Mouse (Mus musculus) right cerebral cortex, postnatal 25 days (tissue): ENCODE measurements around the gene Enox1.
A peak's percentile ranks its signal among the peaks of the same experiment; 100 is the strongest.

Experiments
- DNase-seq: peaks from one replicate; pipeline ENCODE4 v3.0.0; 2022

Enox1 gene

GRCm38 (mm10) chr14:77632466-77633171, 476.1 kb downstream of the Enox1 start:
- no peak for DNase-seq

GRCm38 (mm10) chr14:77633172-77633542, 476.6 kb downstream of the Enox1 start:
- no peak for DNase-seq

- DNase-seq: peak; percentile 59
Measured at GRCm38 (mm10) chr14:77636931-77637330, 480.4 kb downstream of the Enox1 start.

GRCm38 (mm10) chr14:77638148-77638547, 481.6 kb downstream of the Enox1 start:
- DNase-seq: no peak

GRCm38 (mm10) chr14:77638616-77639015, 482.1 kb downstream of the Enox1 start:
- no peak for DNase-seq

- DNase-seq: no peak
Measured at GRCm38 (mm10) chr14:77639586-77639985, 483.0 kb downstream of the Enox1 start.

- DNase-seq: no peak
Measured at GRCm38 (mm10) chr14:77642314-77642713, 485.8 kb downstream of the Enox1 start.

- no peak for DNase-seq
Measured at GRCm38 (mm10) chr14:77646196-77646595, 489.6 kb downstream of the Enox1 start.

GRCm38 (mm10) chr14:77647017-77647416, 490.5 kb downstream of the Enox1 start:
- DNase-seq: no peak

- DNase-seq: no peak
Measured at GRCm38 (mm10) chr14:77648305-77648704, 491.7 kb downstream of the Enox1 start.

- DNase-seq: no peak
Measured at GRCm38 (mm10) chr14:77658739-77659138, 502.2 kb downstream of the Enox1 start.

- DNase-seq: no peak
Measured at GRCm38 (mm10) chr14:77662273-77662672, 505.7 kb downstream of the Enox1 start.

- DNase-seq: no peak
Measured at GRCm38 (mm10) chr14:77662994-77663393, 506.4 kb downstream of the Enox1 start.

GRCm38 (mm10) chr14:77668096-77668495, 511.5 kb downstream of the Enox1 start:
- DNase-seq: no peak

GRCm38 (mm10) chr14:77669494-77669893, 512.9 kb downstream of the Enox1 start:
- DNase-seq: no peak

- DNase-seq: no peak
Measured at GRCm38 (mm10) chr14:77670945-77671344, 514.4 kb downstream of the Enox1 start.

GRCm38 (mm10) chr14:77671961-77672360, 515.4 kb downstream of the Enox1 start:
- DNase-seq: no peak

GRCm38 (mm10) chr14:77673138-77673537, 516.6 kb downstream of the Enox1 start:
- no peak for DNase-seq

GRCm38 (mm10) chr14:77677951-77678350, 521.4 kb downstream of the Enox1 start:
- DNase-seq: no peak

GRCm38 (mm10) chr14:77679877-77680276, 523.3 kb downstream of the Enox1 start:
- DNase-seq: no peak

- no peak for DNase-seq
Measured at GRCm38 (mm10) chr14:77682888-77683555, 526.5 kb downstream of the Enox1 start.

GRCm38 (mm10) chr14:77689816-77690215, 533.3 kb downstream of the Enox1 start:
- DNase-seq: no peak

- DNase-seq: no peak
Measured at GRCm38 (mm10) chr14:77705006-77705405, 548.4 kb downstream of the Enox1 start.

- DNase-seq: no peak
Measured at GRCm38 (mm10) chr14:77706511-77707246, 550.1 kb downstream of the Enox1 start.
